Mouse (Mus musculus) embryonic stem cell, embryonic (primary cell): ENCODE results near the gene Nprl3.
"Not testable (repeated sequence)": the region's sequence is repeated elsewhere in the genome, so short reads cannot be mapped to it uniquely, and the experiment has no call there.

Experiments
- CTCF ChIA-PET, 4 experiments: fragments of 300-600 bp in 2 of 4; fragments of 350-600 bp in 2 of 4; sonication (Branson Sonifier 250); formaldehyde crosslinking; loops; one replicate each; lab custom pipeline; 2022; ENCODE audit warnings: inconsistent platforms in 2 of 4; lab: Charles Lee
- POLR2A ChIA-PET, 4 experiments: fragments of 300-600 bp in 2 of 4; fragments of 350-600 bp in 2 of 4; sonication (Branson Sonifier 250); formaldehyde crosslinking; loops; one replicate each; lab custom pipeline; 2022; ENCODE audit warnings: antibody characterized with exemption in 4 of 4, inconsistent platforms in 1 of 4; lab: Charles Lee

Nprl3 gene

GRCm38 (mm10) chr11:32267188-32267884, at the start of gene Nprl3:
TSS of gene Nprl3 (minus strand) at chr11:32267707.
- CTCF ChIA-PET = interaction anchor here (0.6 to 1.5 kb wide), 7 partner anchors 19 to 73 kb away, joined by 3 to 4 read pairs (median 4); partner anchors contain the start of gene Hbq1b (in 1 of the 4)
- POLR2A ChIA-PET = interaction anchor here in 3 of 4 experiments (0.7 to 3.3 kb wide), 30 partner anchors 8 to 397 kb away, joined by 3 to 15 read pairs (median 3); partner anchors contain the start of genes Hbq1b (in 2 of the 3), Hba-x (in 1 of the 3), Snrnp25 (in 1 of the 3) and Stk10 (in 1 of the 3)

DNA sequence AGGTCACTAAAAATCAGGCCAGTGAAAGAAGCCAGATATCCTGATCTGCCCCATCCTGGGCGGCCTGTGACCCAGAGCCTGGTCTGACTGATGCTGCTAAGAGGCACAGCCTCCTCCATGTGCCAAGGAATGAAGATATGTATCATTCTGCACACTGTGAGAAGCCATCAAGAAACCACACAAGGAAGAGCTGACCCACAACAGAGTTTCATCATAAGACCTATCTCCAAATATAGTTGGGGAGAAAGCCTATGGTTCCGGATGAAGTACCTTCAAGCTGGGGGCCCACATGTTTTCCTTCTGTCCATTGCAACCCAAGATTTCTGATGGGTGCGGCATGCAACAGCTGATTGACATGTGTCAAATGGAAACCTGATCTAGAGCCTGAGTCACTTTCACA, 48.5 kb upstream of the Nprl3 start:
- POLR2A ChIA-PET = interaction anchor here in 1 of 4 experiments (0.5 kb wide), 1 partner anchor 10 kb away, joined by 3 read pairs; no protein-coding TSS in a partner anchor
- CTCF ChIA-PET = interaction anchor here in 1 of 4 experiments (1.3 kb wide), 1 partner anchor 16 kb away, joined by 5 read pairs; the partner anchor contains the start of gene Hbq1a

DNA sequence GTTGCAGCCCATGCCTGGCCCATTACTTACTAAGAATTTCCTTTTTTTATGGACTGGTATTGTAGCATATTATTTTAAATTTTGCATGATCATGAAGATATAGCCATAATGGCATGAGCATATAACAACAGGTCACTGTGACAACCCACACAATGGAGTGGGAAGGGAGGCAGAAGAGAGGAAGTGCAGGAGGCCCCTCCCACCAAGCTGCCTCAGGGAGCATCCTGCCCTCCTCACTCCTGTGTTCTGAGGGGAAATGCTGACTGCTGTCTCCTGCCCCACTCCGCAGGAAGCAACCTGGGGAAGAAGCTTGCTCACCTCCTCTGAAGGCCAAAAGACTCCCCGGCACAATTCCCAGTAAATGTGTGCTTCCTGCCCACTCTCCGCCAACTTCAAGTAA, 42.4 kb upstream of the Nprl3 start:
- CTCF ChIA-PET = interaction anchor here in 2 of 4 experiments (1.0 to 4.7 kb wide), 4 partner anchors 10 to 23 kb away, joined by 3 to 24 read pairs (median 13); partner anchors contain the start of genes Hbq1a (in 1 of the 2) and Hbq1b (in 1 of the 2)
- POLR2A ChIA-PET = interaction anchor here in 1 of 4 experiments (0.6 kb wide), 1 partner anchor 227 kb away, joined by 9 read pairs; no protein-coding TSS in a partner anchor

- ChIA-PET POLR2A (interaction anchor here in 3 of 4 experiments (0.5 to 1.0 kb wide), 3 partner anchors 22 to 228 kb away, joined by 3 to 9 read pairs (median 4); no protein-coding TSS in a partner anchor), CTCF (interaction anchor here in 2 of 4 experiments (1.0 to 4.7 kb wide), 4 partner anchors 10 to 23 kb away, joined by 3 to 24 read pairs (median 13); partner anchors contain the start of genes Hbq1a (in 1 of the 2) and Hbq1b (in 1 of the 2))
Observed at GRCm38 (mm10) chr11:32309446-32309845, 41.9 kb upstream of the Nprl3 start.

GRCm38 (mm10) chr11:32307006-32307405, 39.5 kb upstream of the Nprl3 start:
- ChIA-PET POLR2A (interaction anchor here in 1 of 4 experiments (2.0 kb wide), 1 partner anchor 14 kb away, joined by 7 read pairs; no protein-coding TSS in a partner anchor), CTCF (interaction anchor here in 3 of 4 experiments (0.6 to 4.7 kb wide), 6 partner anchors 14 to 124 kb away, joined by 3 to 22 read pairs (median 4); partner anchors contain the start of gene Hbq1b (in 1 of the 3))

- POLR2A ChIA-PET = interaction anchor here in 2 of 4 experiments (0.6 to 1.7 kb wide), 3 partner anchors 17 to 289 kb away, joined by 3 to 6 read pairs (median 3); no protein-coding TSS in a partner anchor
- CTCF ChIA-PET = interaction anchor here (0.8 to 1.5 kb wide), 8 partner anchors 9 to 98 kb away, joined by 3 to 8 read pairs (median 4); partner anchors contain the start of genes Hbq1b (in 1 of the 4) and Snrnp25 (in 1 of the 4)
Observed at GRCm38 (mm10) chr11:32303455-32303854, 35.9 kb upstream of the Nprl3 start.

GRCm38 (mm10) chr11:32302824-32303419, 35.4 kb upstream of the Nprl3 start:
- ChIA-PET CTCF (interaction anchor here (0.8 to 1.5 kb wide), 8 partner anchors 9 to 98 kb away, joined by 3 to 8 read pairs (median 4); partner anchors contain the start of genes Hbq1b (in 1 of the 4) and Snrnp25 (in 1 of the 4)), POLR2A (interaction anchor here in 3 of 4 experiments (0.6 to 1.7 kb wide), 4 partner anchors 17 to 288 kb away, joined by 3 to 6 read pairs (median 4); no protein-coding TSS in a partner anchor)

DNA sequence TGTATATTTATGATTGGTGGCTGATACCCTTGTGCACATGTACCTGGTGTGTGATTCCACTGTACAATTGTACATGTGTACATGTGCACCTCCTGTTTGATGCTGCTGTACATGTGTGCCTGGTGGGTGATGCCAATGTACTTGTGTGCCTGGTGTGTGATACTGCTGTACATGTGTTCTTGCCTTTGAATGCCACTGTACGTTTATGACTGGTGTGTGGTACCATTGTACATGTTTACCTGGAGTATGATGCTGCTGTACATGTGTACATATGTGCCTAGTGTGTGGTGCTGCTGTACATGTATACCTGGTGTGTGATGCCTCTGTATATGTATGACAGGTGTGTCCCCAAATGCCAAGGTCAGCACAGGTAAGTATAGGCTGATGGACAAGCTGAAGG, 34.0 kb upstream of the Nprl3 start:
- ChIA-PET POLR2A (no interaction called here), CTCF (no interaction called here)

- POLR2A ChIA-PET = interaction anchor here in 1 of 4 experiments (0.8 to 1.2 kb wide), 4 partner anchors 14 to 82 kb away, joined by 3 to 6 read pairs (median 4); partner anchors contain the start of gene Hbq1b
Observed at GRCm38 (mm10) chr11:32300279-32301267, 33.1 kb upstream of the Nprl3 start.

GRCm38 (mm10) chr11:32299865-32300264, 32.4 kb upstream of the Nprl3 start, which contains the start of gene Hbq1a:
TSS of gene Hbq1a (plus strand) at chr11:32300069.
- CTCF ChIA-PET = interaction anchor here (0.6 to 1.8 kb wide), 38 partner anchors 10 to 905 kb away, joined by 3 to 49 read pairs (median 4); partner anchors contain the start of genes Hbq1b (in 2 of the 4), Snrnp25 (in 1 of the 4) and Ubtd2 (in 1 of the 4)

More at GRCm38 (mm10) chr11:32300279-32301267, 33.1 kb upstream of the Nprl3 start:
- CTCF ChIA-PET = interaction anchor here (0.7 to 1.8 kb wide), 36 partner anchors 10 to 906 kb away, joined by 3 to 49 read pairs (median 4); partner anchors contain the start of genes Hbq1b (in 2 of the 4), Snrnp25 (in 1 of the 4) and Ubtd2 (in 1 of the 4)

DNA sequence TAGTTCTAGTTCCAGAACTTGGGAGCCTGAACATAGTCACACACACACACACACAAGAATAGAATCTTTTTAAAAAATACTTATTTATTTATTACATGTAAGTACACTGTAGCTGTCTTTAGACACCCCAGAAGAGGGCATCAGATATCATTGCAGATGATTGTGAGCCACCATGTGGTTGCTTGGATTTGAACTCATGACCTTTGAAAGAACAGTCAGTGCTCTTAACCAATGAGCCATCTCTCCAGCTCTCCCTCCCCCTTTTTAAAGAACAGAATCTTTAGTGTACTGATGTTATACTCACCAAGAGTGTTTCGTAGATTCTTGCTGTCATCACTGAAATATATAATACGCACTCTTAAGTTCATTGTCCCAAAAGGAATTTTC, 31.0 kb upstream of the Nprl3 start:
- POLR2A ChIA-PET = no interaction called here
- CTCF ChIA-PET = interaction anchor here in 3 of 4 experiments (0.7 to 1.3 kb wide), 4 partner anchors 12 to 32 kb away, joined by 3 to 6 read pairs (median 4); partner anchors contain the start of gene Hbq1b (in 1 of the 3)

More at GRCm38 (mm10) chr11:32299865-32300264, 32.4 kb upstream of the Nprl3 start, which contains the start of gene Hbq1a:
- POLR2A ChIA-PET = interaction anchor here in 1 of 4 experiments (0.8 to 1.2 kb wide), 4 partner anchors 13 to 81 kb away, joined by 3 to 6 read pairs (median 4); partner anchors contain the start of gene Hbq1b

GRCm38 (mm10) chr11:32297866-32298531, 30.5 kb upstream of the Nprl3 start:
- POLR2A ChIA-PET = no interaction called here
- CTCF ChIA-PET = interaction anchor here in 3 of 4 experiments (0.7 to 1.3 kb wide), 4 partner anchors 11 to 31 kb away, joined by 3 to 6 read pairs (median 4); partner anchors contain the start of gene Hbq1b (in 1 of the 3)

DNA sequence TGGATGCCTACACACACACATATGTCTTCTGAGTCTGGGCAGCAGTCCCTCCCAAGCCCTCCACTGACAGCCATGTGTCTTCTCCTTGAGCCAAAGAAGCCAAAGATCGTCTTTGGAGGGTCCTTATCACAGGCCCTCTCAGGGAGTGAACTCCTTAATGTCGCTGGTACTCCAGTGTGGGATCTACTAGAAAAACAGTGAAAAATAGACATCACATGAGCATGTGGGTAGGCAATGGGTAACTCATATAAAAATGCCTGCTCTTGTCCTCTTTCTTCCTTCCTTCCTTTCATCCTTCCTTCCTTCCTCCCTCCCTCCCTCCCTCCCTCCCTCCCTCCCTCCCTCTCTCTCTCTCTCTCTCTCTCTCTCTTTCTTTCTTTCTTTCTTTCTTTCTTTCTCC, 29.9 kb upstream of the Nprl3 start:
- CTCF ChIA-PET = interaction anchor here in 1 of 4 experiments (1.2 kb wide), 1 partner anchor 11 kb away, joined by 6 read pairs; the partner anchor contains the start of gene Hbq1b
- POLR2A ChIA-PET = not testable (repeated sequence)

DNA sequence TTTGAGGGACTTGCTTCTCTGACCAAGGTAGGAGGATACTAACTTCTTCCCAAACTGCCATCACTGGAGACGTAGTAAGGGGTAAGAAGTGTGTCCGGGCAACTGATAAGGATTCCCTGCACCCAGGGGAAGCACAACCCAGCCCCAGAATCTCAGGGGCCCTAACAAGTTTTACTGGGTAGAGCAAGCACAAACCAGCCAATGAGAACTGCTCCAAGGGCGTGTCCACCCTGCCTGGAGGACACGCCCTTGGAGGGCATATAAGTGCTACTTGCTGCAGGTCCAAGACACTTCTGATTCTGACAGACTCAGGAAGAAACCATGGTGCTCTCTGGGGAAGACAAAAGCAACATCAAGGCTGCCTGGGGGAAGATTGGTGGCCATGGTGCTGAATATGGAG, 28.7 kb upstream of the Nprl3 start, which contains the start of gene Hba-a2:
TSS of gene Hba-a2 (plus strand) at position 287 of the 400 bp plus-strand sequence.
- POLR2A ChIA-PET = interaction anchor here in 1 of 4 experiments (0.6 kb wide), 1 partner anchor 25 kb away, joined by 4 read pairs; no protein-coding TSS in a partner anchor
- CTCF ChIA-PET = not testable (repeated sequence)

- POLR2A ChIA-PET = interaction anchor here in 1 of 4 experiments (0.6 kb wide), 2 partner anchors 145 to 324 kb away, joined by 3 read pairs; no protein-coding TSS in a partner anchor
- CTCF ChIA-PET = interaction anchor here in 1 of 4 experiments (1.3 kb wide), 1 partner anchor 10 kb away, joined by 4 read pairs; no protein-coding TSS in a partner anchor
Observed at GRCm38 (mm10) chr11:32293479-32293878, 26.0 kb upstream of the Nprl3 start.
